Mouse (Mus musculus): ENCODE results near the gene Scaf4.
"Not testable (repeated sequence)": the region's sequence is repeated elsewhere in the genome, so short reads cannot be mapped to it uniquely, and the experiment has no call there.

Scaf4 gene

GRCm38 (mm10) chr16:90235188-90235587, 49.1 kb downstream of the Scaf4 start:
- no peak for DNase-seq (ENCODE audit: low spot score in 2 of 2)

GRCm38 (mm10) chr16:90234617-90235016, 49.7 kb downstream of the Scaf4 start:
- no peak for DNase-seq (ENCODE audit: low spot score in 2 of 2)

- DNase-seq (ENCODE audit: low spot score in 2 of 2): no peak
Measured at GRCm38 (mm10) chr16:90233702-90234101, 50.6 kb downstream of the Scaf4 start.

- DNase-seq (ENCODE audit: low spot score in 2 of 2): no peak
Measured at GRCm38 (mm10) chr16:90231302-90231701, 53.0 kb downstream of the Scaf4 start.

- no peak for DNase-seq (ENCODE audit: low spot score in 2 of 2)
Measured at GRCm38 (mm10) chr16:90229897-90230296, 54.4 kb downstream of the Scaf4 start.

- no peak for DNase-seq (ENCODE audit: low spot score in 2 of 2)
Measured at GRCm38 (mm10) chr16:90221441-90222070, 62.7 kb downstream of the Scaf4 start.

- no peak for DNase-seq (ENCODE audit: low spot score in 2 of 2)
Measured at GRCm38 (mm10) chr16:90220892-90221431, 63.3 kb downstream of the Scaf4 start.

- peak; percentile 98 for DNase-seq (ENCODE audit: low spot score in 2 of 2)
Measured at GRCm38 (mm10) chr16:90220026-90220891, 64.0 kb downstream of the Scaf4 start, which contains the start of gene Sod1. Gene Sod1 (plus strand): TSS chr16:90220754.

- DNase-seq (ENCODE audit: low spot score in 2 of 2): not testable (repeated sequence)
Measured at GRCm38 (mm10) chr16:90219445-90219844, 64.9 kb downstream of the Scaf4 start.

- DNase-seq (ENCODE audit: low spot score in 2 of 2): no peak
Measured at GRCm38 (mm10) chr16:90217926-90218325, 66.4 kb downstream of the Scaf4 start.

GRCm38 (mm10) chr16:90217356-90217755, 66.9 kb downstream of the Scaf4 start:
- DNase-seq (ENCODE audit: low spot score in 2 of 2): no peak

GRCm38 (mm10) chr16:90216414-90216813, 67.9 kb downstream of the Scaf4 start:
- DNase-seq (ENCODE audit: low spot score in 2 of 2): no peak

- not testable (repeated sequence) for DNase-seq (ENCODE audit: low spot score in 2 of 2)
Measured at GRCm38 (mm10) chr16:90215879-90216278, 68.4 kb downstream of the Scaf4 start.

- DNase-seq (ENCODE audit: low spot score in 2 of 2): no peak
Measured at GRCm38 (mm10) chr16:90214731-90215565, 69.4 kb downstream of the Scaf4 start.

- DNase-seq (ENCODE audit: low spot score in 2 of 2): no peak
Measured at GRCm38 (mm10) chr16:90213477-90214339, 70.6 kb downstream of the Scaf4 start.

GRCm38 (mm10) chr16:90211767-90212166, 72.5 kb downstream of the Scaf4 start:
- DNase-seq (ENCODE audit: low spot score in 2 of 2): no peak

- no peak for DNase-seq (ENCODE audit: low spot score in 2 of 2)
Measured at GRCm38 (mm10) chr16:90210717-90211116, 73.6 kb downstream of the Scaf4 start.

GRCm38 (mm10) chr16:90208996-90209395, 75.3 kb downstream of the Scaf4 start:
- no peak for DNase-seq (ENCODE audit: low spot score in 2 of 2)

GRCm38 (mm10) chr16:90204868-90205267, 79.4 kb downstream of the Scaf4 start:
- no peak for DNase-seq (ENCODE audit: low spot score in 2 of 2)

GRCm38 (mm10) chr16:90203226-90203962, 80.9 kb downstream of the Scaf4 start:
- DNase-seq (ENCODE audit: low spot score in 2 of 2): no peak
